Mouse (Mus musculus) heart, embryonic 14.5 days (tissue): ENCODE measurements at regions not wholly inside any gene's neighbourhood (a gene's known extent, or its start where the extent isn't known, plus 50 kb on each side); places are given as distances from the start of the nearest gene placed in this dataset.

ENCODE experiments used
- ATAC-seq: fragments of 200-750 bp; cut with Nextera tagmentation; 2 replicates; pipeline ENCODE4 v1.8.0; 2017; ENCODE audit warnings: low read depth, moderate TSS enrichment; ENCODE audit not compliant: insufficient number of reproducible peaks, insufficient read depth, low FRiP score
- H3K27ac ChIP-seq, 2 experiments: fragments of 200-500 bp in 1 of 2; fragments of 300-500 bp in 1 of 2; sonication (generic) in 1 of 2; replicated peaks in 1 of 2; 2 replicates each; pipeline ENCODE4 v1.5.1; 2012 to 2014; ENCODE audit warnings: low read depth in 2 of 2, low read length in 2 of 2, control low read depth in 1 of 2, mild to moderate bottlenecking in 1 of 2, mixed read lengths in 1 of 2; ENCODE audit not compliant: control insufficient read depth in 1 of 2, insufficient read depth in 1 of 2
- H3K27me3 ChIP-seq: fragments of 300-500 bp; sonication (generic); 2 replicates; pipeline ENCODE4 v1.6.1; 2014; ENCODE audit warnings: mild to moderate bottlenecking, low read length, control low read depth; ENCODE audit not compliant: control insufficient read depth, insufficient read depth
- H3K36me3 ChIP-seq: fragments of 300-500 bp; sonication (generic); 2 replicates; pipeline ENCODE4 v1.6.1; 2014; ENCODE audit warnings: mild to moderate bottlenecking, control low read depth, low read length, mixed read lengths; ENCODE audit not compliant: control insufficient read depth, insufficient read depth
- H3K4me1 ChIP-seq, 2 experiments: fragments of 200-500 bp in 1 of 2; fragments of 300-500 bp in 1 of 2; sonication (generic) in 1 of 2; 2 replicates each; pipeline ENCODE4 v1.6.1; 2012 to 2014; ENCODE audit warnings: low read length in 2 of 2, control low read depth in 1 of 2, mixed read lengths in 1 of 2; ENCODE audit not compliant: control insufficient read depth in 2 of 2, insufficient read depth in 2 of 2
- H3K4me2 ChIP-seq: fragments of 300-500 bp; sonication (generic); 2 replicates; pipeline ENCODE4 v1.6.1; 2014; ENCODE audit warnings: mild to moderate bottlenecking, low read length
- H3K4me3 ChIP-seq, 2 experiments: fragments of 200-500 bp in 1 of 2; fragments of 300-500 bp in 1 of 2; sonication (generic) in 1 of 2; 2 replicates each; pipeline ENCODE4 v1.5.1; 2012 to 2014; ENCODE audit warnings: low read length in 2 of 2, mild to moderate bottlenecking in 2 of 2, control low read depth in 1 of 2, low read depth in 1 of 2, moderate library complexity in 1 of 2; ENCODE audit not compliant: control insufficient read depth in 1 of 2, insufficient read depth in 1 of 2
- H3K9ac ChIP-seq: fragments of 300-500 bp; sonication (generic); 2 replicates; pipeline ENCODE4 v1.6.1; 2014; ENCODE audit warnings: mild to moderate bottlenecking, low read length
- H3K9me3 ChIP-seq: fragments of 300-500 bp; sonication (generic); 2 replicates; pipeline ENCODE4 v1.6.1; 2016; ENCODE audit warnings: low read length, control low read depth; ENCODE audit not compliant: control insufficient read depth
- WGBS: fragments of 180-500 bp; shearing (Covaris S2); extraction: QIAGEN DNeasy Blood & Tissue Kit; methylation state at CpG from one replicate; pipeline ENCODE4 v1.1.7; 2014; 5-methylcytosine and 5-hydroxymethylcytosine counted together

GRCm38 (mm10) chr12:71481371-71481770 lies 171.7 kb downstream of the Dact1 start:
- no peak for ATAC-seq
- Histone ChIP-seq H3K4me1 (peaks cover 32 to 38% of the 10 kb centered on the region in 2 experiments), H3K27ac (no peak overlapping the region), H3K4me2 (no peak overlapping the region), H3K27me3 (no peaks in the 10 kb centered on the region), H3K4me3 (no peak overlapping the region), H3K9me3 (no peaks in the 10 kb centered on the region), H3K36me3 (no peaks in the 10 kb centered on the region), H3K9ac (no peak overlapping the region)
- 66% methylated on average over 6 of the region's 6 CpGs for WGBS

GRCm38 (mm10) chr12:71481899-71482593 lies 172.4 kb downstream of the Dact1 start:
- no peak for ATAC-seq
- H3K27me3 ChIP-seq = no peaks in the 10 kb centered on the region
- 79% methylated on average over 9 of the region's 9 CpGs for WGBS
- H3K27ac ChIP-seq = peak overlapping the region; percentile 38 to 44; a peak in 3 of 4 replicates
- peaks cover 32 to 38% of the 10 kb centered on the region in 2 experiments for H3K4me1 ChIP-seq
- no peak overlapping the region for H3K9ac ChIP-seq
- no peaks in the 10 kb centered on the region for H3K9me3 ChIP-seq
- no peak overlapping the region for H3K4me2 ChIP-seq
- H3K4me3 ChIP-seq = no peak overlapping the region
- no peaks in the 10 kb centered on the region for H3K36me3 ChIP-seq

- Histone ChIP-seq H3K4me1 (peaks cover 32 to 39% of the 10 kb centered on the region in 2 experiments), H3K36me3 (no peaks in the 10 kb centered on the region), H3K9ac (no peak overlapping the region), H3K9me3 (no peaks in the 10 kb centered on the region), H3K4me3 (no peak overlapping the region), H3K4me2 (no peak overlapping the region), H3K27me3 (no peaks in the 10 kb centered on the region), H3K27ac (peak overlapping the region in 1 of 2 experiments; percentile 44; a peak in 3 of 4 replicates)
- 37% methylated on average over 2 of the region's 2 CpGs for WGBS
- ATAC-seq = no peak; the same call in 1 of the 2 replicates
Observed at GRCm38 (mm10) chr12:71482619-71483018, 172.9 kb downstream of the Dact1 start.

- Histone ChIP-seq H3K27me3 (no peaks in the 10 kb centered on the region), H3K9ac (no peak overlapping the region), H3K4me3 (no peak overlapping the region), H3K9me3 (no peaks in the 10 kb centered on the region), H3K4me1 (peaks cover 32 to 48% of the 10 kb centered on the region in 2 experiments), H3K4me2 (no peak overlapping the region), H3K27ac (0 out of 4 replicates have a peak overlapping the region, but pooled peaks have one; percentile 19 to 30), H3K36me3 (no peaks in the 10 kb centered on the region)
- WGBS = 61% methylated on average over 7 of the region's 7 CpGs
- ATAC-seq = no peak
Observed at GRCm38 (mm10) chr12:71483536-71484165, 174.0 kb downstream of the Dact1 start.

GRCm38 (mm10) chr12:71484286-71484685 lies 174.6 kb downstream of the Dact1 start:
- WGBS = 96% methylated on average over 5 of the region's 5 CpGs
- ATAC-seq = no peak

GRCm38 (mm10) chr12:71486078-71486477 lies 176.4 kb downstream of the Dact1 start:
- no peak overlapping the region for H3K4me3 ChIP-seq
- no peaks in the 10 kb centered on the region for H3K27me3 ChIP-seq
- WGBS = 85% methylated on average over 12 of the region's 12 CpGs
- H3K9ac ChIP-seq = no peak overlapping the region
- no peaks in the 10 kb centered on the region for H3K36me3 ChIP-seq
- no peak overlapping the region for H3K27ac ChIP-seq
- H3K4me2 ChIP-seq = no peak overlapping the region
- peaks cover 16 to 27% of the 10 kb centered on the region in 2 experiments for H3K4me1 ChIP-seq
- no peaks in the 10 kb centered on the region for H3K9me3 ChIP-seq
- ATAC-seq = no peak

More at GRCm38 (mm10) chr12:71484286-71484685, 174.6 kb downstream of the Dact1 start:
- H3K4me2 ChIP-seq = no peak overlapping the region
- H3K27me3 ChIP-seq = no peaks in the 10 kb centered on the region
- H3K4me3 ChIP-seq = no peak overlapping the region
- peaks cover 28 to 43% of the 10 kb centered on the region in 2 experiments for H3K4me1 ChIP-seq
- no peak overlapping the region for H3K9ac ChIP-seq
- H3K36me3 ChIP-seq = no peaks in the 10 kb centered on the region
- no peaks in the 10 kb centered on the region for H3K9me3 ChIP-seq
- no peak overlapping the region for H3K27ac ChIP-seq

GRCm38 (mm10) chr12:71487591-71488435 lies 178.1 kb downstream of the Dact1 start:
- no peak overlapping the region for H3K9ac ChIP-seq
- H3K9me3 ChIP-seq = no peaks in the 10 kb centered on the region
- H3K4me2 ChIP-seq = no peak overlapping the region
- H3K27ac ChIP-seq = no peak overlapping the region
- H3K27me3 ChIP-seq = no peaks in the 10 kb centered on the region
- no peak for ATAC-seq
- peaks cover 3 to 19% of the 10 kb centered on the region in 2 experiments for H3K4me1 ChIP-seq
- H3K36me3 ChIP-seq = no peaks in the 10 kb centered on the region
- no peak overlapping the region for H3K4me3 ChIP-seq
- 48% methylated on average over 6 of the region's 6 CpGs for WGBS
